Mouse (Mus musculus): Measurements from ENCODE around the gene Cxcl2. TPM values are rescaled to one million over a fixed set of nuclear protein-coding genes. Genes with fewer than 3 reads are reported as not detected.
A peak's percentile ranks its signal among the peaks of the same experiment; 100 is the strongest.

Gene Cxcl2
- polyA plus RNA-seq, 1 experiment: not detected

DNA sequence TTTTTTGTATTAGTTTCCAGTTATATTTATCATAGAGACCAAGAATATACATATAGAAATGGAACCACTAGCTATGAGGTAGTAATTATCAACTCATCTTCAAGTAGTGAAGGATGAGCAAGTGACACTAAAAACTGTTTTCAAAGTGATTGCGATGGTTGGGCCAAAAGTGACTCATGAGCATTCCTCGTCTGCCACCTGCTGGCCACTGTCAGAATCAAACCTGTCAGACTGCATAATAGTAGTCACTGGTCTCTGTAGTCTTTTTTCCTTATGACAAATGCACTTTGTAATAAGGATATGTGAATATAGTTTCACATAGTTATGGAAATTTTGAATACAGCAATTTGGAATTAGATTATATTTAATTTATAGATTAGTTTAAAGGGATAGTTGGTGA is 5.3 kb downstream of the Cxcl2 start:
- Histone ChIP-seq H3K27me3 (ENCODE audit: control insufficient read depth, insufficient read depth, insufficient read length) (no peaks in the 10 kb centered on the region), H3K4me2 (ENCODE audit: low read depth) (no peak overlapping the region), H3K4me3 (no peak overlapping the region), H3K36me3 (ENCODE audit: control insufficient read depth, insufficient read depth) (no peaks in the 10 kb centered on the region), H3ac (ENCODE audit: control insufficient read depth, insufficient read length) (no peak overlapping the region), H3K79me2 (ENCODE audit: control insufficient read depth, insufficient read depth) (no peaks in the 10 kb centered on the region)
- TF ChIP-seq CEBPB (IDR thresholded peaks at IDR 0.05; ENCODE audit: insufficient read depth, poor library complexity, severe bottlenecking) (no peak), MYOG (IDR thresholded peaks at IDR 0.05; ENCODE audit: control insufficient read depth in 1 of 3, insufficient read depth in 1 of 3, insufficient read length in 2 of 3, low read depth in 2 of 3) (no peak), MAX (IDR thresholded peaks at IDR 0.05; ENCODE audit: low read depth) (no peak), USF1 (IDR thresholded peaks at IDR 0.05; ENCODE audit: low read depth) (no peak), SRF (IDR thresholded peaks at IDR 0.05; ENCODE audit: control insufficient read depth, insufficient read length, low read depth) (no peak), POLR2AphosphoS2 (IDR thresholded peaks at IDR 0.05; ENCODE audit: insufficient read length, low read depth) (no peak), TCF12 (IDR thresholded peaks at IDR 0.05; ENCODE audit: insufficient read depth, poor library complexity, severe bottlenecking) (no peak), REST (IDR thresholded peaks at IDR 0.05; ENCODE audit: insufficient read depth, insufficient read length) (no peak), TCF3 (IDR thresholded peaks at IDR 0.05; ENCODE audit: insufficient read length, low read depth) (no peak), MYOD1 (IDR thresholded peaks at IDR 0.05; ENCODE audit: control insufficient read depth in 1 of 3, insufficient read length in 2 of 3, low read depth in 2 of 3) (no peak), E2F4 (IDR thresholded peaks at IDR 0.05; ENCODE audit: insufficient read depth) (no peak), POLR2A (IDR thresholded peaks at IDR 0.05; ENCODE audit: insufficient read length, low read depth) (no peak)

DNA sequence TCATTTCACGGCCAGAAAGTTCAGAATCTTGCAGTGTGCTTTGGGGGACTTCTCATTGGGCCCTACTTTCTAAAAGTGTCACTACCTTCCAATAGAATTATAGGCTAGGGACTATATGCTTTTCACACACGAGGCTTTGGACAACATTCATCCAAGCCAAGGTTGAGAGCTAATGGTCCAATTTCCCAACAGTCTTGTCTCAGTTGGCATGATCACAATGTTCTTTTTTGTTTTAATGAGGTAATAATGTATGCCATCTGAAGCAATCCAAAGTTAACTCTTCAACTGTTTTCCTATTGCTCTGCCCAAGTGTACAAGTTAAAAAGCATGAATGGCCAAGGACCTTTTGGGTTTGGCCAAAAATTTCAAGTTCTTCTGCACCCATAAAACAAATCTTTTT is 15.8 kb downstream of the Cxcl2 start:
- H3K4me3 ChIP-seq: no peak overlapping the region
- H3K4me2 ChIP-seq (ENCODE audit: low read depth): no peak overlapping the region
- TF ChIP-seq SRF (IDR thresholded peaks at IDR 0.05; ENCODE audit: control insufficient read depth, insufficient read length, low read depth): no peak
- H3K79me2 ChIP-seq (ENCODE audit: control insufficient read depth, insufficient read depth): no peaks in the 10 kb centered on the region
- H3K27me3 ChIP-seq (ENCODE audit: control insufficient read depth, insufficient read depth, insufficient read length): no peaks in the 10 kb centered on the region
- H3ac ChIP-seq (ENCODE audit: control insufficient read depth, insufficient read length): no peak overlapping the region
- no peaks in the 10 kb centered on the region for H3K36me3 ChIP-seq (ENCODE audit: control insufficient read depth, insufficient read depth)

DNA sequence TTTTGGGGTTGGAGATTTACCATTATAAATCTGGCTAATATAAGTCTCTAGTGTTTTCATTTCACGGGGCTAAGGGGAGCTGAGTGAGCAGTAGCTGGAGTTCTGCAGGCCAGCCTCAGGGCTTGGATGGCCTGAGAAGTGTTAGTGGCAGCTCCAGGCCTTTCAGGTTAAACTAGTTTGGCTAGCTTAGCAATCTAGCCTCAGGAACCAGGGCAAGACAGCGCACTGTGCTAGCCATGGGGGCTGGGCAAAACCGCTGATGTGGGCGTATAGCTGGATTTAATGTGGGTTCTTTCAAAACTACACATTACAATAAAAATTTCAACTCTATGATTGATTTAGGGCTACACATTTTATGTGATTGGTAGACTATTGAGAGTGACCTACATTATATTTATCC is 19.3 kb downstream of the Cxcl2 start:
- no peaks in the 10 kb centered on the region for H3K36me3 ChIP-seq (ENCODE audit: control insufficient read depth, insufficient read depth)
- no peak overlapping the region for H3ac ChIP-seq (ENCODE audit: control insufficient read depth, insufficient read length)
- H3K27me3 ChIP-seq (ENCODE audit: control insufficient read depth, insufficient read depth, insufficient read length): no peaks in the 10 kb centered on the region
- H3K4me2 ChIP-seq (ENCODE audit: low read depth): no peak overlapping the region
- H3K4me3 ChIP-seq: no peak overlapping the region
- TF ChIP-seq REST (IDR thresholded peaks at IDR 0.05; ENCODE audit: insufficient read depth, insufficient read length) (no peak), MYOD1 (IDR thresholded peaks at IDR 0.05; ENCODE audit: control insufficient read depth in 1 of 3, insufficient read length in 2 of 3, low read depth in 2 of 3) (no peak), TCF12 (IDR thresholded peaks at IDR 0.05; ENCODE audit: insufficient read depth, poor library complexity, severe bottlenecking) (no peak), E2F4 (IDR thresholded peaks at IDR 0.05; ENCODE audit: insufficient read depth) (no peak), POLR2A (IDR thresholded peaks at IDR 0.05; ENCODE audit: insufficient read length, low read depth) (no peak), MYOG (IDR thresholded peaks at IDR 0.05; ENCODE audit: control insufficient read depth in 1 of 3, insufficient read depth in 1 of 3, insufficient read length in 2 of 3, low read depth in 2 of 3) (no peak), MAX (IDR thresholded peaks at IDR 0.05; ENCODE audit: low read depth) (no peak), USF1 (IDR thresholded peaks at IDR 0.05; ENCODE audit: low read depth) (no peak), POLR2AphosphoS2 (IDR thresholded peaks at IDR 0.05; ENCODE audit: insufficient read length, low read depth) (no peak), SRF (IDR thresholded peaks at IDR 0.05; ENCODE audit: control insufficient read depth, insufficient read length, low read depth) (no peak), CEBPB (IDR thresholded peaks at IDR 0.05; ENCODE audit: insufficient read depth, poor library complexity, severe bottlenecking) (no peak), TCF3 (IDR thresholded peaks at IDR 0.05; ENCODE audit: insufficient read length, low read depth) (no peak)
- H3K79me2 ChIP-seq (ENCODE audit: control insufficient read depth, insufficient read depth): no peaks in the 10 kb centered on the region

DNA sequence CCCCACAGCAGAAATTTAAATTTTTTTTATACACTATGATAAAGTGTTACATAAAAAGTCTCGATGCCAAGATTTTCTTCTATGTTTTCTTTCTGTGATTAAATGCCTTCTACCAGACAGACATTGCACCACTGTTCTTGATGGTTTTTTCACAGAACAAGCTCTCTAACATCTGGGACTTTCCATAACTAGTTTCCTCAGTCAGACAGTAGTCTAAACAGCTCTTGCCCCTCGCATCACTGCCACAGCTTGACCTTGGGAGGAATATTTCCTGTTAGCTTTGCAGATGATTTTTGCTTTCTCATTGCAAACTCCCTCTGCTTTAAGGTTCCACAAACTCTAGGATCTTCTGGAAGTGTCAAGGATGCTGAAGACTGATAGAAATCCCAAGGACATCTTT is 26.9 kb downstream of the Cxcl2 start:
- peaks cover 30% of the 10 kb centered on the region for H3K79me2 ChIP-seq (ENCODE audit: control insufficient read depth, insufficient read depth)
- peak overlapping the region; percentile 47 for H3K4me3 ChIP-seq
- H3K4me2 ChIP-seq (ENCODE audit: low read depth): peak overlapping the region; percentile 98
- no peaks in the 10 kb centered on the region for H3K27me3 ChIP-seq (ENCODE audit: control insufficient read depth, insufficient read depth, insufficient read length)
- TF ChIP-seq USF1 (IDR thresholded peaks at IDR 0.05; ENCODE audit: low read depth) (no peak), POLR2A (IDR thresholded peaks at IDR 0.05; ENCODE audit: insufficient read length, low read depth) (no peak), TCF3 (IDR thresholded peaks at IDR 0.05; ENCODE audit: insufficient read length, low read depth) (no peak), MYOG (IDR thresholded peaks at IDR 0.05; ENCODE audit: control insufficient read depth in 1 of 3, insufficient read depth in 1 of 3, insufficient read length in 2 of 3, low read depth in 2 of 3) (no peak), REST (IDR thresholded peaks at IDR 0.05; ENCODE audit: insufficient read depth, insufficient read length) (no peak), SRF (IDR thresholded peaks at IDR 0.05; ENCODE audit: control insufficient read depth, insufficient read length, low read depth) (no peak), POLR2AphosphoS2 (IDR thresholded peaks at IDR 0.05; ENCODE audit: insufficient read length, low read depth) (no peak), MAX (IDR thresholded peaks at IDR 0.05; ENCODE audit: low read depth) (no peak), E2F4 (IDR thresholded peaks at IDR 0.05; ENCODE audit: insufficient read depth) (no peak), MYOD1 (IDR thresholded peaks at IDR 0.05; ENCODE audit: control insufficient read depth in 1 of 3, insufficient read length in 2 of 3, low read depth in 2 of 3) (no peak), CEBPB (IDR thresholded peaks at IDR 0.05; ENCODE audit: insufficient read depth, poor library complexity, severe bottlenecking) (no peak), TCF12 (IDR thresholded peaks at IDR 0.05; ENCODE audit: insufficient read depth, poor library complexity, severe bottlenecking) (no peak)
- H3ac ChIP-seq (ENCODE audit: control insufficient read depth, insufficient read length): peak overlapping the region; percentile 94
- H3K36me3 ChIP-seq (ENCODE audit: control insufficient read depth, insufficient read depth): peaks cover 10% of the 10 kb centered on the region
